Comparison of ENCODE assay signal across 9 mouse cellular contexts in genomic region chr15:94265630-94266029, GRCm38 (mm10).
DNase-seq lines count a peak whose midpoint lies in the region; ATAC-seq and TF ChIP-seq lines count a peak whose summit lies in the region.
"Had no signal": no experiment of that assay in that cellular context is flagged by ENCODE, and none has a peak within 500 bp of the region (broad histone marks: within the 10 kb centered on the region; RNA-seq: fewer than 3 reads in every experiment).

No protein-coding gene starts in this region.

- WGBS in neural tube, embryonic 15.5 days = 27% methylated on average over 10 of the region's 10 CpGs
- WGBS in kidney, postnatal 0 days = 20% methylated on average over 10 of the region's 10 CpGs
- WGBS in liver, embryonic 13.5 days (ENCODE audit: insufficient replicate concordance) = 22% methylated on average over 10 of the region's 10 CpGs

- no peak overlapping the region for H3K4me2 ChIP-seq in neural tube, embryonic 15.5 days
- H3K4me2 ChIP-seq in kidney, postnatal 0 days (ENCODE audit: low read length) = no peak overlapping the region
- H3K4me2 ChIP-seq in liver, embryonic 13.5 days = no peak overlapping the region
- H3K4me2 ChIP-seq: heart, embryonic 13.5 days had no signal

- no peaks in the 10 kb centered on the region for H3K36me3 ChIP-seq in neural tube, embryonic 15.5 days
- no peaks in the 10 kb centered on the region for H3K36me3 ChIP-seq in kidney, postnatal 0 days (ENCODE audit: insufficient read depth, low read length)
- no peaks in the 10 kb centered on the region for H3K36me3 ChIP-seq in liver, embryonic 13.5 days
- H3K36me3 ChIP-seq: heart, embryonic 13.5 days had no signal

- DNase-seq in neural tube, embryonic 10.5 days (ENCODE audit: extremely low spot score, low spot score) = peak; percentile 86
- peak; percentile 54 to 79 for DNase-seq in cerebellum, adult 18-20 months
- peak; percentile 87 for DNase-seq in gastrocnemius, adult 18-20 months (ENCODE audit: low spot score)
- DNase-seq in kidney, postnatal 0 days (ENCODE audit: low spot score) = peak; percentile 78
- DNase-seq in liver, embryonic 13.5 days = peak; percentile 24
- DNase-seq in right cerebral cortex, adult 18-20 months = peak; percentile 80
- DNase-seq in urinary bladder, postnatal 10 days (ENCODE audit: low spot score) = peak; percentile 59

- TF ChIP-seq CTCF in kidney, postnatal 0 days (IDR thresholded peaks at IDR 0.05; ENCODE audit: low read depth) = peak; percentile 93

- H3K27me3 ChIP-seq in neural tube, embryonic 15.5 days (replicated peaks) = no peaks in the 10 kb centered on the region
- no peaks in the 10 kb centered on the region for H3K27me3 ChIP-seq in kidney, postnatal 0 days (ENCODE audit: insufficient read depth, low read length)
- no peaks in the 10 kb centered on the region for H3K27me3 ChIP-seq in liver, embryonic 13.5 days
- H3K27me3 ChIP-seq: heart, embryonic 13.5 days had no signal

- H3K4me1 ChIP-seq in neural tube, embryonic 15.5 days = peaks cover 13% of the 10 kb centered on the region; the same call in 1 of the 2 replicates
- H3K4me1 ChIP-seq in kidney, postnatal 0 days (replicated peaks; ENCODE audit: insufficient read depth, low read length) = 0 out of 2 replicates have a peak, but pooled peaks cover 3% of the 10 kb centered on the region
- no peaks in the 10 kb centered on the region for H3K4me1 ChIP-seq in liver, embryonic 13.5 days (replicated peaks)

- no peak overlapping the region for H3K27ac ChIP-seq in neural tube, embryonic 15.5 days (replicated peaks)
- no peak overlapping the region for H3K27ac ChIP-seq in kidney, postnatal 0 days
- no peak overlapping the region for H3K27ac ChIP-seq in liver, embryonic 13.5 days
- H3K27ac ChIP-seq: heart, embryonic 13.5 days had no signal

- no peak overlapping the region for H3K9ac ChIP-seq in neural tube, embryonic 15.5 days (replicated peaks)
- H3K9ac ChIP-seq in kidney, postnatal 0 days (ENCODE audit: low read depth, low read length) = no peak overlapping the region
- no peak overlapping the region for H3K9ac ChIP-seq in liver, embryonic 13.5 days
- H3K9ac ChIP-seq: heart, embryonic 13.5 days had no signal

- H3K9me3 ChIP-seq in neural tube, embryonic 15.5 days (replicated peaks) = no peaks in the 10 kb centered on the region
- H3K9me3 ChIP-seq in kidney, postnatal 0 days (replicated peaks; ENCODE audit: low read length) = no peaks in the 10 kb centered on the region; the same call in 1 of the 2 replicates
- H3K9me3 ChIP-seq in liver, embryonic 13.5 days (replicated peaks) = no peaks in the 10 kb centered on the region
- H3K9me3 ChIP-seq: heart, embryonic 13.5 days had no signal

- ATAC-seq in neural tube, embryonic 15.5 days (ENCODE audit: low FRiP score) = no peak
- no peak for ATAC-seq in kidney, postnatal 0 days (replicated peaks; ENCODE audit: low FRiP score, low read depth)
- no peak for ATAC-seq in liver, embryonic 13.5 days (ENCODE audit: low read depth)

- no peak overlapping the region for H3K4me3 ChIP-seq in neural tube, embryonic 15.5 days (replicated peaks)
- H3K4me3 ChIP-seq in kidney, postnatal 0 days (replicated peaks; ENCODE audit: low read depth, low read length) = no peak overlapping the region
- no peak overlapping the region for H3K4me3 ChIP-seq in liver, embryonic 13.5 days (replicated peaks)
- H3K4me3 ChIP-seq: heart, embryonic 13.5 days had no signal

Comparison
In these comparisons a context has a peak if more than half of its experiments do, and no peak if none do; other contexts are left out.
1. DNase-seq: peak in every context shown above with its lines; median percentile 87 in gastrocnemius, adult 18-20 months; 86 in neural tube, embryonic 10.5 days; 80 in right cerebral cortex, adult 18-20 months; 78 in kidney, postnatal 0 days; 66 in cerebellum, adult 18-20 months; 59 in urinary bladder, postnatal 10 days; 24 in liver, embryonic 13.5 days.